Mouse (Mus musculus) midbrain, embryonic 11.5 days (tissue): ENCODE results near the gene Atg4a-ps. TPM values are rescaled to one million over a fixed set of nuclear protein-coding genes. Genes with fewer than 3 reads are reported as not detected.

Source experiments
- ATAC-seq: fragments of 200-750 bp; cut with Nextera tagmentation; 2 replicates; pipeline ENCODE4 v1.8.0; 2017; ENCODE audit warnings: moderate TSS enrichment, moderate library complexity; ENCODE audit not compliant: low FRiP score
- DNase-seq: peaks from one replicate; pipeline ENCODE4 v3.0.0; 2015; ENCODE audit warnings: low spot score; ENCODE audit errors: missing footprints
- H3K27ac ChIP-seq: fragments of 300-500 bp; sonication (generic); 2 replicates; pipeline ENCODE4 v1.5.1; 2014; ENCODE audit warnings: low read depth, low read length
- H3K27me3 ChIP-seq: fragments of 300-500 bp; sonication (generic); 2 replicates; pipeline ENCODE4 v1.6.1; 2014; ENCODE audit warnings: mild to moderate bottlenecking, low read length, moderate library complexity, mixed read lengths; ENCODE audit not compliant: control insufficient read depth, insufficient read depth
- H3K36me3 ChIP-seq: fragments of 300-500 bp; sonication (generic); 2 replicates; pipeline ENCODE4 v1.6.1; 2014; ENCODE audit warnings: mild to moderate bottlenecking, low read length, moderate library complexity, mixed read lengths; ENCODE audit not compliant: control insufficient read depth, insufficient read depth
- H3K4me1 ChIP-seq: fragments of 300-500 bp; sonication (generic); 2 replicates; pipeline ENCODE4 v1.6.1; 2014; ENCODE audit warnings: low read length; ENCODE audit not compliant: control insufficient read depth, insufficient read depth
- H3K4me2 ChIP-seq: fragments of 300-500 bp; sonication (generic); 2 replicates; pipeline ENCODE4 v1.6.1; 2014; ENCODE audit warnings: mild to moderate bottlenecking, moderate library complexity
- H3K4me3 ChIP-seq: fragments of 300-500 bp; sonication (generic); 2 replicates; pipeline ENCODE4 v1.5.1; 2014; ENCODE audit warnings: low read depth, low read length
- H3K9ac ChIP-seq: fragments of 300-500 bp; sonication (generic); 2 replicates; pipeline ENCODE4 v1.6.1; 2014; ENCODE audit warnings: low read length
- H3K9me3 ChIP-seq: fragments of 300-500 bp; sonication (generic); 2 replicates; pipeline ENCODE4 v1.6.1; 2016; ENCODE audit warnings: low read length; ENCODE audit not compliant: control insufficient read depth
- WGBS: fragments of 180-500 bp; shearing (Covaris S2); extraction: QIAGEN DNeasy Blood & Tissue Kit; methylation state at CpG from one replicate; pipeline ENCODE4 v1.1.7; 2014; 5-methylcytosine and 5-hydroxymethylcytosine counted together
- polyA plus RNA-seq: library from polyadenylated mRNA; unstranded; fragments of >200 nt; fragmentation: Nextera tagmentation; extraction: Ambion mirVana; gene quantifications from 2 replicates; pipeline ENCODE4 v1.2.1, GENCODE M21; 2014

Atg4a-ps gene
- polyA plus RNA-seq, 1 experiment from 2014 or later = 0.08 TPM

GRCm38 (mm10) chr3:103640226-103640803 lies 5.6 kb downstream of the Atg4a-ps start:
- ATAC-seq (no peak), DNase-seq (peak; percentile 81)
- Histone ChIP-seq H3K27me3 (no peaks in the 10 kb centered on the region), H3K4me1 (peaks cover 6% of the 10 kb centered on the region), H3K4me3 (no peak overlapping the region), H3K9ac (no peak overlapping the region), H3K4me2 (no peak overlapping the region), H3K36me3 (no peaks in the 10 kb centered on the region), H3K27ac (no peak overlapping the region), H3K9me3 (no peaks in the 10 kb centered on the region)
- 23% methylated on average over 8 of the region's 8 CpGs for WGBS

DNA sequence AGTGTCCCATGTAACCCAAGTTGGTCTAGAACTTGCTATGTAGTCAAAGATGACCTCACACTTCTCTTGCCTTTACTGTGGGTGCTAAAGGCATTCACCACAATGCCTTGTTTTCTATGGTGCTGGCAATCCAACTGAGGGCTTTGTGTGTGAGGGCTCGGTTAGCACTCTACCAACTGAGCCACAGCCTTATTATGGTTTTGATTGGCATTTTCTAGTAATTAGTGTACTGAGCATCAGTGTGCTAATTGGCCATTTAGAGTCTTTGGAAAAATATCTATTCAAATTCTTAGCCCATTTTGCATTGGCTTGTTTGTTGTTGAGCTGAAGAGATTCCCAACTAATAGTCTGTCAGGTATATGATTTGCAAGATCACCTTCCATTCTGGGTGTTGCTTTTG lies 8.2 kb downstream of the Atg4a-ps start:
- ATAC-seq = no peak
- WGBS = 84% methylated on average over 1 of the region's 1 CpGs

DNA sequence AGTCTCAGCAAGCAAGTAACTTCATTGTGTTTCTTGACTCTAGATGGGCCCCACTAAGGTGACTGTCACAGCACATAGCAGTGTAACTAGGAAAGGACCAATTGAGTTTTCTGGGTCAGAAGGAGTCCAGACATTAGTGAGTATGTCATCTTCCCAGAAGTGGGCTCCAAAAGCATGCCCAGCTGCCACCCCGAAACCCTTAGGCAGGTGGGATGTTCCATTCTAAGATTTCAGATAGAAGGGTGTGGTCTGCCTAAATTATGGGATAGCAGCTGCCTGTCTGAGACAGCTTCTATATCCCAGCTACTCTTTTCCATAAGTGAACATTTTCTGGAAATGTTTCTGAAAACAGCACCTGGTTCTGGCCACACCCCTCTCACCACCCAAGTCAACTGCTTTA lies 11.6 kb downstream of the Atg4a-ps start:
- WGBS = 97% methylated on average over 1 of the region's 1 CpGs
- no peak for ATAC-seq

More for the DNA sequence above, 8.2 kb downstream of the Atg4a-ps start:
- no peaks in the 10 kb centered on the region for H3K9me3 ChIP-seq
- no peak for DNase-seq
- peaks cover 6% of the 10 kb centered on the region for H3K4me1 ChIP-seq
- H3K36me3 ChIP-seq = no peaks in the 10 kb centered on the region
- no peak overlapping the region for H3K4me2 ChIP-seq
- H3K27ac ChIP-seq = no peak overlapping the region
- H3K9ac ChIP-seq = no peak overlapping the region
- H3K4me3 ChIP-seq = no peak overlapping the region
- no peaks in the 10 kb centered on the region for H3K27me3 ChIP-seq

GRCm38 (mm10) chr3:103633831-103634230 lies 12.0 kb downstream of the Atg4a-ps start:
- Histone ChIP-seq H3K36me3 (no peaks in the 10 kb centered on the region), H3K27ac (no peak overlapping the region), H3K4me2 (no peak overlapping the region), H3K27me3 (no peaks in the 10 kb centered on the region), H3K9ac (no peak overlapping the region), H3K9me3 (no peaks in the 10 kb centered on the region), H3K4me1 (no peaks in the 10 kb centered on the region), H3K4me3 (no peak overlapping the region)
- ATAC-seq (no peak), DNase-seq (no peak)
- WGBS = 81% methylated on average over 4 of the region's 4 CpGs

More for the DNA sequence above, 11.6 kb downstream of the Atg4a-ps start:
- Histone ChIP-seq H3K27ac (no peak overlapping the region), H3K4me2 (no peak overlapping the region), H3K36me3 (no peaks in the 10 kb centered on the region), H3K4me1 (no peaks in the 10 kb centered on the region), H3K9me3 (no peaks in the 10 kb centered on the region), H3K4me3 (no peak overlapping the region), H3K27me3 (no peaks in the 10 kb centered on the region), H3K9ac (no peak overlapping the region)
- no peak for DNase-seq

DNA sequence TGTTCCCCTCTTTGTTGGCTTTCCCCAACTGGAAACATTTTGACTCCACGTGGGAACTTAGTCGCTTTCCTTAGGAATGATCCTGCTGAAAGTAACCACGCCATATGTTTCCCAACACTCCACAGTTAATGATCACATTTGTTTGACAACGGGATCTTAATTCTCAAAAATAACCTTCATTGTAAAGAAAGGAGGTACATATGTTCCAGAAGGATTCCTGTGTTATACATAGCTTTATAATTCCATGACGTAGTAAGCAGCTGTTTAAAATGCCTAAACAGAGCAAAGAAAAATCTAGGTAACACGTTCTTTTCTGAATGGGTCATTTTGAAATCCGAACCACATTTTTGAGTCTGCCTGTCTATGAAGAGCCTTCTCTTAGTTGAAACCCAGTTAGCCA lies 12.7 kb downstream of the Atg4a-ps start:
- no peak overlapping the region for H3K4me3 ChIP-seq
- H3K27ac ChIP-seq = no peak overlapping the region
- DNase-seq (no peak), ATAC-seq (no peak)
- WGBS = 91% methylated on average over 7 of the region's 7 CpGs
- H3K4me2 ChIP-seq = no peak overlapping the region
- no peaks in the 10 kb centered on the region for H3K4me1 ChIP-seq
- no peaks in the 10 kb centered on the region for H3K27me3 ChIP-seq
- H3K9ac ChIP-seq = no peak overlapping the region
- H3K36me3 ChIP-seq = no peaks in the 10 kb centered on the region
- H3K9me3 ChIP-seq = no peaks in the 10 kb centered on the region

- Histone ChIP-seq H3K27ac (no peak overlapping the region), H3K4me3 (no peak overlapping the region), H3K9ac (no peak overlapping the region), H3K36me3 (no peaks in the 10 kb centered on the region), H3K9me3 (no peaks in the 10 kb centered on the region), H3K4me2 (no peak overlapping the region), H3K4me1 (no peaks in the 10 kb centered on the region), H3K27me3 (no peaks in the 10 kb centered on the region)
- peak; percentile 31 for DNase-seq
- ATAC-seq = no peak
- WGBS = 86% methylated on average over 3 of the region's 3 CpGs
These were observed 18.2 kb downstream of the Atg4a-ps start for GRCm38 (mm10) chr3:103627661-103628060.

GRCm38 (mm10) chr3:103626481-103626880 lies 19.4 kb downstream of the Atg4a-ps start:
- Histone ChIP-seq H3K27ac (no peak overlapping the region), H3K27me3 (no peaks in the 10 kb centered on the region), H3K36me3 (no peaks in the 10 kb centered on the region), H3K9me3 (no peaks in the 10 kb centered on the region), H3K4me3 (no peak overlapping the region), H3K4me1 (no peaks in the 10 kb centered on the region), H3K9ac (no peak overlapping the region), H3K4me2 (no peak overlapping the region)
- ATAC-seq (no peak), DNase-seq (no peak)
- 88% methylated on average over 4 of the region's 4 CpGs for WGBS

DNA sequence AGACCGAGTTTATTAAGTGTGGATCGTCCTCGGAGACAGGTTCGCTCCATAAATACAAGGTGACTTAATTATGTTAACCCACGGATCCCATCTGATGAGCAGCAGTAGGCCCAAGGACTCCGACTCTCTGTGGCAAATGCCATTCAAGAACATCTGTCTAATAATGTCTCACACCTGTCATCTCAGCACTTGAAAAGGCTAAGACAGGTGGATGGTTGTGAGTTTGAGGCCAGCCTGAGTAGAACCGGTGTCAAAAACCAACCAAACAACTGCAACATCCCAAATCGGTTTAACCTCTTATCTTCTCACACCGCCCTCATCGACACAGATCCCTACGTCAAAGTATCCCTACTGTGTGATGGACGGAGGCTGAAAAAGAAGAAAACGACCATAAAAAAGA lies 20.7 kb downstream of the Atg4a-ps start:
- Histone ChIP-seq H3K4me2 (no peak overlapping the region), H3K36me3 (no peaks in the 10 kb centered on the region), H3K27ac (no peak overlapping the region), H3K9ac (no peak overlapping the region), H3K4me1 (no peaks in the 10 kb centered on the region), H3K9me3 (no peaks in the 10 kb centered on the region), H3K4me3 (no peak overlapping the region), H3K27me3 (no peaks in the 10 kb centered on the region)
- peak; percentile 69 for DNase-seq
- 93% methylated on average over 13 of the region's 13 CpGs for WGBS
- no peak for ATAC-seq

GRCm38 (mm10) chr3:103624591-103625051 lies 21.2 kb downstream of the Atg4a-ps start:
- DNase-seq = peak; percentile 12
- WGBS = 87% methylated on average over 5 of the region's 5 CpGs

More at GRCm38 (mm10) chr3:103624591-103625051, 21.2 kb downstream of the Atg4a-ps start:
- Histone ChIP-seq H3K4me1 (no peaks in the 10 kb centered on the region), H3K27ac (no peak overlapping the region), H3K36me3 (no peaks in the 10 kb centered on the region), H3K9ac (no peak overlapping the region), H3K4me2 (no peak overlapping the region), H3K9me3 (no peaks in the 10 kb centered on the region), H3K4me3 (no peak overlapping the region), H3K27me3 (no peaks in the 10 kb centered on the region)
- ATAC-seq = no peak
